Mouse (Mus musculus): ENCODE data around the gene Olfr1101.

Olfr1101 gene

GRCm38 (mm10) chr2:86991121-86991520 lies at the start of gene Olfr1101:
Gene Olfr1101, minus strand, starts transcription at chr2:86991221.
- DNase-seq (ENCODE audit: low spot score) = no peak

GRCm38 (mm10) chr2:87036431-87036830 lies 45.4 kb upstream of the Olfr1101 start, which contains the start of gene Olfr1105:
Gene Olfr1105, minus strand, starts transcription at chr2:87036531.
- DNase-seq (ENCODE audit: low spot score) = no peak

GRCm38 (mm10) chr2:87026980-87027379 lies 36.0 kb upstream of the Olfr1101 start, which contains the start of gene Olfr1104:
Gene Olfr1104, minus strand, starts transcription at chr2:87027080.
- no peak for DNase-seq (ENCODE audit: low spot score)

- no peak for DNase-seq (ENCODE audit: low spot score)
Observed at GRCm38 (mm10) chr2:86998098-86998497, 7.1 kb upstream of the Olfr1101 start, which contains the start of gene Olfr1102. Gene Olfr1102, plus strand, starts transcription at chr2:86998398.

DNA sequence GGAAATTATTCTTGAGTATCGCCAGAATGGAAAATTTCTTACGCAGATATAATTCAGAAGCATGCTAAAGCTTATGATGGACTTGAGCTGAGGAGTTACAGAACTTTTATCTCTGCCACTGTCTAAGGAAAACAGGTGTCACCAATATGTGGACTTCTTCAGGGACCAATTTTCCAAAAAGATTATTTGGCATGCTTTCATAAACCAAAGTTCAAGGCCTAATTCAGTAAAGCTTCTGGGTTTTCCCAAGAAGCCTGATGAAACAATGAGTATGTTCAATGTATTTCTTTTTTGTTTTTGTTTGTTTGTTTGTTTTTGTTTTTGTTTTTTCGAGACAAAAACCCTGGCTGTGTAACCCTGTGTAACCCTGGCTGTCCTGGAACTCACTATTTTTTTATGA lies 11.2 kb downstream of the Olfr1101 start, which contains the start of gene Olfr1100:
TSS of gene Olfr1100 (minus strand) at position 101 of the 400 bp plus-strand sequence.
- no peak for DNase-seq (ENCODE audit: low spot score)

DNA sequence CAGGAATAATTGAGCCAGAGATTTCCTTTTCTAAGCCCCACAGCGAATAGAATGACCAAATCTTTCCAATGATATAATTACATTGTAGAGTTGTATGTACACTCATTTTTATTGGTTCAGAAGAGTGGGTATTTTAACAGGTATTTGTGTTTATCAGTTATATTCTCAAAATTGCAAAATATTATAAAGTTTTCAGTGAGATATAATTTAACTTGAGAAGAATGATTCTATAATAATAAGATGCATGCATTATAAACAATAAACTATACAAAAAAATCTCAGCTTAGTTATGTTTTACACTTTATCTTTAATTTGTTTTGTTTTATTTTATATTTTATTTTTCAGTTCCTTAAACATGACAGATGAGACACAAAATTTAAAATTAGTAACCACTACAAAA lies 30.4 kb downstream of the Olfr1101 start, which contains the start of gene Olfr1099:
TSS of gene Olfr1099 (minus strand) at position 101 of the 400 bp plus-strand sequence.
- DNase-seq (ENCODE audit: low spot score) = no peak

All from left cerebral cortex, adult 11 months (tissue).